Mouse (Mus musculus): Measurements from ENCODE around the gene Dok5. TPM values are rescaled to one million over a fixed set of nuclear protein-coding genes. Genes with fewer than 3 reads are reported as not detected.
A peak's percentile ranks its signal among the peaks of the same experiment; 100 is the strongest.

Dok5 gene
- polyA plus RNA-seq, 1 experiment from 2014 or later, result 61.9 TPM

- WGBS, result 90% methylated on average over 3 of the region's 3 CpGs
- Histone ChIP-seq H3K9ac (no peak overlapping the region), H3K36me3 (no peaks in the 10 kb centered on the region), H3K9me3 (no peaks in the 10 kb centered on the region), H3K4me3 (no peak overlapping the region), H3K4me1 (replicated peaks) (no peaks in the 10 kb centered on the region), H3K27me3 (no peaks in the 10 kb centered on the region), H3K4me2 (no peak overlapping the region), H3K27ac (replicated peaks) (no peak overlapping the region)
- no peak for ATAC-seq (ENCODE audit: low FRiP score, low read depth)
These were observed 139.9 kb downstream of the Dok5 start for GRCm38 (mm10) chr2:170871469-170871868.

GRCm38 (mm10) chr2:170873382-170873781 is 141.8 kb downstream of the Dok5 start:
- Histone ChIP-seq H3K36me3 (no peaks in the 10 kb centered on the region), H3K4me3 (no peak overlapping the region), H3K27ac (replicated peaks) (no peak overlapping the region), H3K9me3 (no peaks in the 10 kb centered on the region), H3K27me3 (no peaks in the 10 kb centered on the region), H3K4me1 (replicated peaks) (peaks cover 6% of the 10 kb centered on the region; the same call in 1 of the 2 replicates), H3K4me2 (no peak overlapping the region), H3K9ac (no peak overlapping the region)
- 10% methylated on average over 8 of the region's 8 CpGs for WGBS
- no peak for ATAC-seq (ENCODE audit: low FRiP score, low read depth)

- Histone ChIP-seq H3K36me3 (no peaks in the 10 kb centered on the region), H3K27me3 (no peaks in the 10 kb centered on the region), H3K4me1 (replicated peaks) (peaks cover 13% of the 10 kb centered on the region), H3K4me3 (no peak overlapping the region), H3K9me3 (no peaks in the 10 kb centered on the region), H3K4me2 (no peak overlapping the region), H3K9ac (no peak overlapping the region), H3K27ac (replicated peaks) (no peak overlapping the region)
- ATAC-seq (ENCODE audit: low FRiP score, low read depth), result peak; percentile 67
- WGBS, result 0% methylated on average over 4 of the region's 4 CpGs
These were observed 145.9 kb downstream of the Dok5 start for GRCm38 (mm10) chr2:170877515-170877914.

GRCm38 (mm10) chr2:170877936-170878335 is 146.3 kb downstream of the Dok5 start:
- no peak overlapping the region for H3K27ac ChIP-seq (replicated peaks)
- 72% methylated on average over 5 of the region's 5 CpGs for WGBS
- no peak for ATAC-seq (ENCODE audit: low FRiP score, low read depth)

GRCm38 (mm10) chr2:170884209-170884801 is 152.7 kb downstream of the Dok5 start:
- no peaks in the 10 kb centered on the region for H3K9me3 ChIP-seq
- H3K9ac ChIP-seq, result no peak overlapping the region
- no peak overlapping the region for H3K27ac ChIP-seq (replicated peaks)
- H3K36me3 ChIP-seq, result no peaks in the 10 kb centered on the region
- H3K4me3 ChIP-seq, result no peak overlapping the region
- no peaks in the 10 kb centered on the region for H3K27me3 ChIP-seq
- H3K4me2 ChIP-seq, result no peak overlapping the region
- no peak for ATAC-seq (ENCODE audit: low FRiP score, low read depth)
- 65% methylated on average over 4 of the region's 4 CpGs for WGBS
- no peaks in the 10 kb centered on the region for H3K4me1 ChIP-seq (replicated peaks)

More at GRCm38 (mm10) chr2:170877936-170878335, 146.3 kb downstream of the Dok5 start:
- H3K4me1 ChIP-seq (replicated peaks), result peaks cover 13% of the 10 kb centered on the region
- no peaks in the 10 kb centered on the region for H3K9me3 ChIP-seq
- H3K4me3 ChIP-seq, result no peak overlapping the region
- no peak overlapping the region for H3K9ac ChIP-seq
- no peaks in the 10 kb centered on the region for H3K27me3 ChIP-seq
- H3K4me2 ChIP-seq, result no peak overlapping the region
- no peaks in the 10 kb centered on the region for H3K36me3 ChIP-seq

GRCm38 (mm10) chr2:170887984-170888383 is 156.4 kb downstream of the Dok5 start:
- H3K9ac ChIP-seq, result no peak overlapping the region
- no peaks in the 10 kb centered on the region for H3K27me3 ChIP-seq
- no peaks in the 10 kb centered on the region for H3K4me1 ChIP-seq (replicated peaks)
- ATAC-seq (ENCODE audit: low FRiP score, low read depth), result no peak
- no peak overlapping the region for H3K4me2 ChIP-seq
- no peaks in the 10 kb centered on the region for H3K36me3 ChIP-seq
- H3K27ac ChIP-seq (replicated peaks), result no peak overlapping the region
- H3K9me3 ChIP-seq, result no peaks in the 10 kb centered on the region
- no peak overlapping the region for H3K4me3 ChIP-seq
- WGBS, result 64% methylated on average over 9 of the region's 9 CpGs

- H3K4me3 ChIP-seq, result no peak overlapping the region
- no peaks in the 10 kb centered on the region for H3K27me3 ChIP-seq
- H3K4me2 ChIP-seq, result no peak overlapping the region
- H3K9ac ChIP-seq, result no peak overlapping the region
- no peak for ATAC-seq (ENCODE audit: low FRiP score, low read depth)
- no peaks in the 10 kb centered on the region for H3K4me1 ChIP-seq (replicated peaks)
- no peak overlapping the region for H3K27ac ChIP-seq (replicated peaks)
- WGBS, result 63% methylated on average over 8 of the region's 8 CpGs
- no peaks in the 10 kb centered on the region for H3K9me3 ChIP-seq
- H3K36me3 ChIP-seq, result no peaks in the 10 kb centered on the region
These were observed 163.5 kb downstream of the Dok5 start for GRCm38 (mm10) chr2:170895096-170895495.

- Histone ChIP-seq H3K4me1 (replicated peaks) (peaks cover 13% of the 10 kb centered on the region; the same call in 1 of the 2 replicates), H3K9ac (no peak overlapping the region), H3K9me3 (no peaks in the 10 kb centered on the region), H3K4me3 (no peak overlapping the region), H3K27ac (replicated peaks) (peak overlapping the region; percentile 51; the same call in 1 of the 2 replicates), H3K4me2 (peak overlapping the region; percentile 30), H3K27me3 (no peaks in the 10 kb centered on the region), H3K36me3 (no peaks in the 10 kb centered on the region)
- ATAC-seq (ENCODE audit: low FRiP score, low read depth), result no peak
- WGBS, result 16% methylated on average over 13 of the region's 13 CpGs
These were observed 170.8 kb downstream of the Dok5 start for GRCm38 (mm10) chr2:170902204-170903028.

GRCm38 (mm10) chr2:170903029-170903306 is 171.4 kb downstream of the Dok5 start:
- 61% methylated on average over 7 of the region's 7 CpGs for WGBS

GRCm38 (mm10) chr2:170903367-170903766 is 171.8 kb downstream of the Dok5 start:
- 93% methylated on average over 9 of the region's 9 CpGs for WGBS
- H3K27me3 ChIP-seq, result no peaks in the 10 kb centered on the region
- no peak overlapping the region for H3K4me2 ChIP-seq
- H3K4me1 ChIP-seq (replicated peaks), result peaks cover 13% of the 10 kb centered on the region; the same call in 1 of the 2 replicates
- H3K27ac ChIP-seq (replicated peaks), result no peak overlapping the region
- no peaks in the 10 kb centered on the region for H3K9me3 ChIP-seq
- H3K4me3 ChIP-seq, result no peak overlapping the region
- H3K36me3 ChIP-seq, result no peaks in the 10 kb centered on the region
- no peak overlapping the region for H3K9ac ChIP-seq
- no peak for ATAC-seq (ENCODE audit: low FRiP score, low read depth)

More at GRCm38 (mm10) chr2:170903029-170903306, 171.4 kb downstream of the Dok5 start:
- H3K4me1 ChIP-seq (replicated peaks), result peaks cover 13% of the 10 kb centered on the region; the same call in 1 of the 2 replicates
- ATAC-seq (ENCODE audit: low FRiP score, low read depth), result no peak
- H3K9ac ChIP-seq, result no peak overlapping the region
- H3K36me3 ChIP-seq, result no peaks in the 10 kb centered on the region
- no peaks in the 10 kb centered on the region for H3K27me3 ChIP-seq
- no peak overlapping the region for H3K27ac ChIP-seq (replicated peaks)
- no peaks in the 10 kb centered on the region for H3K9me3 ChIP-seq
- no peak overlapping the region for H3K4me3 ChIP-seq
- H3K4me2 ChIP-seq, result 0 out of 2 replicates have a peak overlapping the region, but pooled peaks have one; percentile 30

GRCm38 (mm10) chr2:170912589-170913223 is 181.1 kb downstream of the Dok5 start:
- Histone ChIP-seq H3K9ac (no peak overlapping the region), H3K36me3 (no peaks in the 10 kb centered on the region), H3K4me3 (no peak overlapping the region), H3K27me3 (no peaks in the 10 kb centered on the region), H3K27ac (replicated peaks) (no peak overlapping the region), H3K9me3 (no peaks in the 10 kb centered on the region), H3K4me2 (0 out of 2 replicates have a peak overlapping the region, but pooled peaks have one; percentile 0), H3K4me1 (replicated peaks) (peaks cover 11% of the 10 kb centered on the region)
- 49% methylated on average over 13 of the region's 13 CpGs for WGBS
- no peak for ATAC-seq (ENCODE audit: low FRiP score, low read depth)

GRCm38 (mm10) chr2:170913863-170914262 is 182.3 kb downstream of the Dok5 start:
- 56% methylated on average over 11 of the region's 11 CpGs for WGBS
- H3K27me3 ChIP-seq, result no peaks in the 10 kb centered on the region
- no peak overlapping the region for H3K4me2 ChIP-seq
- no peak for ATAC-seq (ENCODE audit: low FRiP score, low read depth)
- peaks cover 11% of the 10 kb centered on the region for H3K4me1 ChIP-seq (replicated peaks)
- H3K4me3 ChIP-seq, result no peak overlapping the region
- no peak overlapping the region for H3K9ac ChIP-seq
- H3K36me3 ChIP-seq, result no peaks in the 10 kb centered on the region
- H3K27ac ChIP-seq (replicated peaks), result no peak overlapping the region
- no peaks in the 10 kb centered on the region for H3K9me3 ChIP-seq
